Mouse (Mus musculus): ENCODE measurements around the gene 1700019N19Rik. TPM values are rescaled to one million over a fixed set of nuclear protein-coding genes. Genes with fewer than 3 reads are reported as not detected.

Gene 1700019N19Rik
- polyA plus RNA-seq, 1 experiment = not detected

GRCm38 (mm10) chr19:58817398-58817797 is 23.1 kb upstream of the 1700019N19Rik start:
- peaks cover 1% of the 10 kb centered on the region for H3K4me1 ChIP-seq (ENCODE audit: control insufficient read depth, insufficient read depth, low read length)
- TF ChIP-seq POLR2A (IDR thresholded peaks at IDR 0.05; ENCODE audit: borderline replicate concordance, control insufficient read depth, low read depth, low read length) (no peak), CTCF (IDR thresholded peaks at IDR 0.05; ENCODE audit: control insufficient read depth, insufficient read depth, low read length) (no peak)
- 72% methylated on average over 11 of the region's 11 CpGs for WGBS

GRCm38 (mm10) chr19:58816453-58817041 is 22.3 kb upstream of the 1700019N19Rik start:
- peaks cover 1% of the 10 kb centered on the region for H3K4me1 ChIP-seq (ENCODE audit: control insufficient read depth, insufficient read depth, low read length)
- WGBS = 78% methylated on average over 17 of the region's 17 CpGs
- no peak overlapping the region for H3K27ac ChIP-seq (ENCODE audit: control insufficient read depth, insufficient read depth, low read depth, low read length, poor library complexity)
- no peak for TF ChIP-seq POLR2A (IDR thresholded peaks at IDR 0.05; ENCODE audit: borderline replicate concordance, control insufficient read depth, low read depth, low read length)
- TF ChIP-seq CTCF (IDR thresholded peaks at IDR 0.05; ENCODE audit: control insufficient read depth, insufficient read depth, low read length) = no peak
- no peak overlapping the region for H3K4me3 ChIP-seq (replicated peaks; ENCODE audit: control insufficient read depth, low read depth, low read length)

More at GRCm38 (mm10) chr19:58817398-58817797, 23.1 kb upstream of the 1700019N19Rik start:
- no peak overlapping the region for H3K27ac ChIP-seq (ENCODE audit: control insufficient read depth, insufficient read depth, low read depth, low read length, poor library complexity)
- no peak overlapping the region for H3K4me3 ChIP-seq (replicated peaks; ENCODE audit: control insufficient read depth, low read depth, low read length)

- Histone ChIP-seq H3K27ac (ENCODE audit: control insufficient read depth, insufficient read depth, low read depth, low read length, poor library complexity) (no peak overlapping the region), H3K4me1 (ENCODE audit: control insufficient read depth, insufficient read depth, low read length) (peaks cover 1% of the 10 kb centered on the region), H3K4me3 (replicated peaks; ENCODE audit: control insufficient read depth, low read depth, low read length) (no peak overlapping the region)
- 83% methylated on average over 13 of the region's 13 CpGs for WGBS
- no peak for TF ChIP-seq CTCF (IDR thresholded peaks at IDR 0.05; ENCODE audit: control insufficient read depth, insufficient read depth, low read length)
- TF ChIP-seq POLR2A (IDR thresholded peaks at IDR 0.05; ENCODE audit: borderline replicate concordance, control insufficient read depth, low read depth, low read length) = no peak
Observed at GRCm38 (mm10) chr19:58815179-58815922, 21.1 kb upstream of the 1700019N19Rik start.

- no peak for TF ChIP-seq POLR2A (IDR thresholded peaks at IDR 0.05; ENCODE audit: borderline replicate concordance, control insufficient read depth, low read depth, low read length)
- TF ChIP-seq CTCF (IDR thresholded peaks at IDR 0.05; ENCODE audit: control insufficient read depth, insufficient read depth, low read length) = no peak
- Histone ChIP-seq H3K4me1 (ENCODE audit: control insufficient read depth, insufficient read depth, low read length) (peaks cover under 1% of the 10 kb centered on the region; the same call in 1 of the 2 replicates), H3K27ac (ENCODE audit: control insufficient read depth, insufficient read depth, low read depth, low read length, poor library complexity) (no peak overlapping the region), H3K4me3 (replicated peaks; ENCODE audit: control insufficient read depth, low read depth, low read length) (no peak overlapping the region)
- WGBS = 68% methylated on average over 5 of the region's 5 CpGs
Observed at GRCm38 (mm10) chr19:58810536-58810935, 16.3 kb upstream of the 1700019N19Rik start.

- no peak for TF ChIP-seq POLR2A (IDR thresholded peaks at IDR 0.05; ENCODE audit: borderline replicate concordance, control insufficient read depth, low read depth, low read length)
- no peak for TF ChIP-seq CTCF (IDR thresholded peaks at IDR 0.05; ENCODE audit: control insufficient read depth, insufficient read depth, low read length)
- 76% methylated on average over 6 of the region's 6 CpGs for WGBS
- no peaks in the 10 kb centered on the region for H3K4me1 ChIP-seq (ENCODE audit: control insufficient read depth, insufficient read depth, low read length)
Observed at GRCm38 (mm10) chr19:58808864-58809263, 14.6 kb upstream of the 1700019N19Rik start.

GRCm38 (mm10) chr19:58806364-58806763 is 12.1 kb upstream of the 1700019N19Rik start:
- Histone ChIP-seq H3K4me1 (ENCODE audit: control insufficient read depth, insufficient read depth, low read length) (no peaks in the 10 kb centered on the region), H3K4me3 (replicated peaks; ENCODE audit: control insufficient read depth, low read depth, low read length) (no peak overlapping the region), H3K27ac (ENCODE audit: control insufficient read depth, insufficient read depth, low read depth, low read length, poor library complexity) (no peak overlapping the region)
- WGBS = 5% methylated on average over 3 of the region's 3 CpGs
- TF ChIP-seq CTCF (IDR thresholded peaks at IDR 0.05; ENCODE audit: control insufficient read depth, insufficient read depth, low read length) = peak; percentile 79
- no peak for TF ChIP-seq POLR2A (IDR thresholded peaks at IDR 0.05; ENCODE audit: borderline replicate concordance, control insufficient read depth, low read depth, low read length)

More at GRCm38 (mm10) chr19:58808864-58809263, 14.6 kb upstream of the 1700019N19Rik start:
- Histone ChIP-seq H3K27ac (ENCODE audit: control insufficient read depth, insufficient read depth, low read depth, low read length, poor library complexity) (no peak overlapping the region), H3K4me3 (replicated peaks; ENCODE audit: control insufficient read depth, low read depth, low read length) (no peak overlapping the region)

GRCm38 (mm10) chr19:58805191-58805779 is 11.0 kb upstream of the 1700019N19Rik start:
- H3K4me3 ChIP-seq (replicated peaks; ENCODE audit: control insufficient read depth, low read depth, low read length) = no peak overlapping the region
- 83% methylated on average over 9 of the region's 9 CpGs for WGBS
- no peak for TF ChIP-seq CTCF (IDR thresholded peaks at IDR 0.05; ENCODE audit: control insufficient read depth, insufficient read depth, low read length)
- TF ChIP-seq POLR2A (IDR thresholded peaks at IDR 0.05; ENCODE audit: borderline replicate concordance, control insufficient read depth, low read depth, low read length) = no peak
- H3K27ac ChIP-seq (ENCODE audit: control insufficient read depth, insufficient read depth, low read depth, low read length, poor library complexity) = no peak overlapping the region
- H3K4me1 ChIP-seq (ENCODE audit: control insufficient read depth, insufficient read depth, low read length) = no peaks in the 10 kb centered on the region

GRCm38 (mm10) chr19:58795114-58795669 is 931 bp upstream of the 1700019N19Rik start:
- H3K4me3 ChIP-seq (replicated peaks; ENCODE audit: control insufficient read depth, low read depth, low read length) = no peak overlapping the region
- 75% methylated on average over 12 of the region's 12 CpGs for WGBS
- H3K27ac ChIP-seq (ENCODE audit: control insufficient read depth, insufficient read depth, low read depth, low read length, poor library complexity) = no peak overlapping the region
- H3K4me1 ChIP-seq (ENCODE audit: control insufficient read depth, insufficient read depth, low read length) = no peaks in the 10 kb centered on the region
- no peak for TF ChIP-seq CTCF (IDR thresholded peaks at IDR 0.05; ENCODE audit: control insufficient read depth, insufficient read depth, low read length)
- no peak for TF ChIP-seq POLR2A (IDR thresholded peaks at IDR 0.05; ENCODE audit: borderline replicate concordance, control insufficient read depth, low read depth, low read length)
